Mouse (Mus musculus): ENCODE results near the gene Rbm17. TPM values are rescaled to one million over a fixed set of nuclear protein-coding genes. Genes with fewer than 3 reads are reported as not detected.
"Not testable (repeated sequence)": the region's sequence is repeated elsewhere in the genome, so short reads cannot be mapped to it uniquely, and the experiment has no call there.

Gene Rbm17
- polyA plus RNA-seq, 1 experiment from 2014 or later: 128 TPM

- 74% methylated on average over 4 of the region's 4 CpGs for WGBS
Measured at GRCm38 (mm10) chr2:11606718-11607117, 2.8 kb upstream of the Rbm17 start.

GRCm38 (mm10) chr2:11604911-11605310 is 958 bp upstream of the Rbm17 start:
- Histone ChIP-seq H3K36me3 (ENCODE audit: control insufficient read depth, insufficient read depth, low read length) (peaks cover 14% of the 10 kb centered on the region), H3K9me3 (ENCODE audit: control insufficient read depth, low read length) (no peaks in the 10 kb centered on the region), H3K27me3 (replicated peaks; ENCODE audit: control insufficient read depth, insufficient read depth, low read length) (no peaks in the 10 kb centered on the region), H3K4me2 (ENCODE audit: low read depth, low read length) (no peak overlapping the region), H3K4me3 (ENCODE audit: low read depth, low read length) (no peak overlapping the region), H3K4me1 (ENCODE audit: control insufficient read depth, insufficient read depth, low read length) (0 out of 2 replicates have a peak, but pooled peaks cover 3% of the 10 kb centered on the region), H3K9ac (ENCODE audit: low read depth, low read length) (no peak overlapping the region), H3K27ac (replicated peaks; ENCODE audit: low read depth, low read length) (no peak overlapping the region)
- DNase-seq (ENCODE audit: low spot score): no peak
- ATAC-seq (ENCODE audit: low read depth): no peak

More at GRCm38 (mm10) chr2:11606718-11607117, 2.8 kb upstream of the Rbm17 start:
- not testable (repeated sequence) for H3K27me3 ChIP-seq (replicated peaks; ENCODE audit: control insufficient read depth, insufficient read depth, low read length); H3K4me3 ChIP-seq (ENCODE audit: low read depth, low read length); H3K27ac ChIP-seq (replicated peaks; ENCODE audit: low read depth, low read length); DNase-seq (ENCODE audit: low spot score); H3K4me1 ChIP-seq (ENCODE audit: control insufficient read depth, insufficient read depth, low read length); H3K9me3 ChIP-seq (ENCODE audit: control insufficient read depth, low read length); ATAC-seq (ENCODE audit: low read depth); H3K36me3 ChIP-seq (ENCODE audit: control insufficient read depth, insufficient read depth, low read length); H3K9ac ChIP-seq (ENCODE audit: low read depth, low read length); H3K4me2 ChIP-seq (ENCODE audit: low read depth, low read length)

GRCm38 (mm10) chr2:11602506-11603489 is 1.2 kb downstream of the Rbm17 start:
- peak; percentile 99 for ATAC-seq (ENCODE audit: low read depth)
- H3K4me2 ChIP-seq (ENCODE audit: low read depth, low read length): peak overlapping the region; percentile 61

GRCm38 (mm10) chr2:11601795-11602194 is 2.2 kb downstream of the Rbm17 start:
- no peak for ATAC-seq (ENCODE audit: low read depth)
- no peak for DNase-seq (ENCODE audit: low spot score)
- Histone ChIP-seq H3K4me1 (ENCODE audit: control insufficient read depth, insufficient read depth, low read length) (0 out of 2 replicates have a peak, but pooled peaks cover 3% of the 10 kb centered on the region), H3K9ac (ENCODE audit: low read depth, low read length) (peak overlapping the region; percentile 99), H3K4me3 (ENCODE audit: low read depth, low read length) (peak overlapping the region; percentile 95), H3K27ac (replicated peaks; ENCODE audit: low read depth, low read length) (no peak overlapping the region), H3K36me3 (ENCODE audit: control insufficient read depth, insufficient read depth, low read length) (peaks cover 45% of the 10 kb centered on the region), H3K27me3 (replicated peaks; ENCODE audit: control insufficient read depth, insufficient read depth, low read length) (no peaks in the 10 kb centered on the region), H3K9me3 (ENCODE audit: control insufficient read depth, low read length) (no peaks in the 10 kb centered on the region), H3K4me2 (ENCODE audit: low read depth, low read length) (peak overlapping the region; percentile 61)
- 77% methylated on average over 6 of the region's 6 CpGs for WGBS

More at GRCm38 (mm10) chr2:11602506-11603489, 1.2 kb downstream of the Rbm17 start:
- Histone ChIP-seq H3K36me3 (ENCODE audit: control insufficient read depth, insufficient read depth, low read length) (peaks cover 35% of the 10 kb centered on the region), H3K4me1 (ENCODE audit: control insufficient read depth, insufficient read depth, low read length) (0 out of 2 replicates have a peak, but pooled peaks cover 3% of the 10 kb centered on the region), H3K27me3 (replicated peaks; ENCODE audit: control insufficient read depth, insufficient read depth, low read length) (no peaks in the 10 kb centered on the region), H3K9me3 (ENCODE audit: control insufficient read depth, low read length) (no peaks in the 10 kb centered on the region), H3K4me3 (ENCODE audit: low read depth, low read length) (peak overlapping the region; percentile 95), H3K9ac (ENCODE audit: low read depth, low read length) (peak overlapping the region; percentile 99), H3K27ac (replicated peaks; ENCODE audit: low read depth, low read length) (peak overlapping the region; percentile 72)
- DNase-seq (ENCODE audit: low spot score): peak; percentile 96
- under 1% methylated on average over 46 of the region's 78 CpGs for WGBS

GRCm38 (mm10) chr2:11597906-11598305 is 6.0 kb downstream of the Rbm17 start:
- DNase-seq (ENCODE audit: low spot score) (no peak), ATAC-seq (ENCODE audit: low read depth) (no peak)
- peaks cover 78% of the 10 kb centered on the region for H3K36me3 ChIP-seq (ENCODE audit: control insufficient read depth, insufficient read depth, low read length)
- no peak overlapping the region for H3K4me2 ChIP-seq (ENCODE audit: low read depth, low read length)
- H3K9ac ChIP-seq (ENCODE audit: low read depth, low read length): no peak overlapping the region
- H3K4me1 ChIP-seq (ENCODE audit: control insufficient read depth, insufficient read depth, low read length): 0 out of 2 replicates have a peak, but pooled peaks cover 3% of the 10 kb centered on the region
- no peaks in the 10 kb centered on the region for H3K27me3 ChIP-seq (replicated peaks; ENCODE audit: control insufficient read depth, insufficient read depth, low read length)
- whole genome bisulfite sequencing: 95% methylated on average over 7 of the region's 7 CpGs
- H3K27ac ChIP-seq (replicated peaks; ENCODE audit: low read depth, low read length): no peak overlapping the region
- no peak overlapping the region for H3K4me3 ChIP-seq (ENCODE audit: low read depth, low read length)
- no peaks in the 10 kb centered on the region for H3K9me3 ChIP-seq (ENCODE audit: control insufficient read depth, low read length)

GRCm38 (mm10) chr2:11596690-11597089 is 7.3 kb downstream of the Rbm17 start:
- H3K4me3 ChIP-seq (ENCODE audit: low read depth, low read length): no peak overlapping the region
- 82% methylated on average over 2 of the region's 2 CpGs for WGBS

GRCm38 (mm10) chr2:11587996-11588395 is 16.0 kb downstream of the Rbm17 start:
- Histone ChIP-seq H3K4me1 (ENCODE audit: control insufficient read depth, insufficient read depth, low read length) (no peaks in the 10 kb centered on the region), H3K9me3 (ENCODE audit: control insufficient read depth, low read length) (no peaks in the 10 kb centered on the region), H3K36me3 (ENCODE audit: control insufficient read depth, insufficient read depth, low read length) (peaks cover 99% of the 10 kb centered on the region), H3K27ac (replicated peaks; ENCODE audit: low read depth, low read length) (no peak overlapping the region), H3K4me3 (ENCODE audit: low read depth, low read length) (no peak overlapping the region), H3K4me2 (ENCODE audit: low read depth, low read length) (no peak overlapping the region), H3K9ac (ENCODE audit: low read depth, low read length) (no peak overlapping the region), H3K27me3 (replicated peaks; ENCODE audit: control insufficient read depth, insufficient read depth, low read length) (no peaks in the 10 kb centered on the region)
- ATAC-seq (ENCODE audit: low read depth): no peak
- DNase-seq (ENCODE audit: low spot score): no peak
- 92% methylated on average over 4 of the region's 4 CpGs for WGBS

More at GRCm38 (mm10) chr2:11596690-11597089, 7.3 kb downstream of the Rbm17 start:
- Histone ChIP-seq H3K27ac (replicated peaks; ENCODE audit: low read depth, low read length) (no peak overlapping the region), H3K36me3 (ENCODE audit: control insufficient read depth, insufficient read depth, low read length) (peaks cover 90% of the 10 kb centered on the region), H3K27me3 (replicated peaks; ENCODE audit: control insufficient read depth, insufficient read depth, low read length) (no peaks in the 10 kb centered on the region), H3K9ac (ENCODE audit: low read depth, low read length) (no peak overlapping the region), H3K4me1 (ENCODE audit: control insufficient read depth, insufficient read depth, low read length) (0 out of 2 replicates have a peak, but pooled peaks cover under 1% of the 10 kb centered on the region), H3K9me3 (ENCODE audit: control insufficient read depth, low read length) (no peaks in the 10 kb centered on the region), H3K4me2 (ENCODE audit: low read depth, low read length) (no peak overlapping the region)
- DNase-seq (ENCODE audit: low spot score) (no peak), ATAC-seq (ENCODE audit: low read depth) (no peak)

- DNase-seq (ENCODE audit: low spot score): no peak
- Histone ChIP-seq H3K4me1 (ENCODE audit: control insufficient read depth, insufficient read depth, low read length) (no peaks in the 10 kb centered on the region), H3K4me3 (ENCODE audit: low read depth, low read length) (no peak overlapping the region), H3K27ac (replicated peaks; ENCODE audit: low read depth, low read length) (no peak overlapping the region), H3K36me3 (ENCODE audit: control insufficient read depth, insufficient read depth, low read length) (peaks cover 23% of the 10 kb centered on the region), H3K9ac (ENCODE audit: low read depth, low read length) (no peak overlapping the region), H3K4me2 (ENCODE audit: low read depth, low read length) (no peak overlapping the region), H3K9me3 (ENCODE audit: control insufficient read depth, low read length) (no peaks in the 10 kb centered on the region), H3K27me3 (replicated peaks; ENCODE audit: control insufficient read depth, insufficient read depth, low read length) (no peaks in the 10 kb centered on the region)
- 96% methylated on average over 4 of the region's 4 CpGs for WGBS
- no peak for ATAC-seq (ENCODE audit: low read depth)
Measured at GRCm38 (mm10) chr2:11579399-11579798, 24.6 kb downstream of the Rbm17 start.
